Mouse (Mus musculus): ENCODE measurements around the gene Knstrn.

DNA sequence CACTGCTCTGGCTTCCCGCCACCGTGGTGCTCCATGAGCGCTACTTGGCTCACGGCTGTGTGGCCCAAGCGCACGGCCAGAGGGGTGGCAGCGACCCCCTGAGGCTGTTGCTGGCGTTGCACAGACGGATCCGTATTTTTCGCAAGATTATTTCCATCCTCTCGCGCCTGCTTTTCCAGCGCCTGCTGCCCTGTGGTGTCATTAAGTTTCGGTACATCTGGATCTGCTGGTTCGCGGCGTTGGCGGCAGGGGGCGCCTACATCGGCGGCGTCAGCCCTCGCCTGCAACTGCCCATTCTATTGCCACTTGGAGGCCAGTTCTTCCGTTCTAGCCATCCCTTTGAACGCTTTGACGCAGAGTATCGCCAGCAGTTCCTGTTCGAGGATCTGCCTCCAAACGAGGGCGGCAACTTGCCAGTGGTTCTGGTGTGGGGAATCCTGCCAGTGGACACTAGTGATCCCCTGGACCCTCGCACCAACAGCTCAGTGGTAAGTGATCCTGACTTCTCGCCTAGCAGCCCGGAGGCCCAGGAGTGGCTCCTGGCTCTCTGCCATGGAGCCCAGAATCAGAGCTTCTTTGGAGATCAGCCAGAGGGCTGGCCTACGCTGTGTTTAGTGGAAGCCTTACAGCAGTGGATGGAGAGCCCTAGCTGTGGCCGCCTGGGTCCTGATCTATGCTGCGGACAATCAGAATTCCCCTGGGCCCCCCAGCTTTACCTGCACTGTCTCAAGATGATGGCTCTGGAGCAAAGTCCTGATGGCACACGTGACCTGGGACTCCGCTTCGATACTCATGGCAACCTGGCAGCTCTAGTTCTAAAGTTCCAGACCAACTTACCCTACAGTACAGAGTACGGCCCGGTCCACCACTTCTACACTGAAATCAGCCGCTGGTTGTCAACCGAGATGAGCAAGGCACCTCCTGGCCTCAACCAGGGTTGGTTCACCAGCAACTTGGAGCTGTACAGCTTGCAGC lies 23.0 kb upstream of the Knstrn start:
- TF ChIP-seq MAX (IDR thresholded peaks at IDR 0.05; ENCODE audit: low read length) (no peak), CTCF (IDR thresholded peaks at IDR 0.05 in 2 of 3, conservative IDR thresholded peaks at IDR 0.05 in 1 of 3; ENCODE audit: control insufficient read depth in 1 of 3, insufficient read depth in 1 of 3, low read depth in 2 of 3, low read length in 3 of 3, poor library complexity in 1 of 3, severe bottlenecking in 1 of 3) (peak in 1 of 3 experiments; percentile 12; a peak in 3 of 6 replicates), POLR2A (IDR thresholded peaks at IDR 0.05; ENCODE audit: control insufficient read depth in 1 of 2, insufficient read depth in 1 of 2, low read depth in 1 of 2, low read length in 2 of 2, poor library complexity in 1 of 2) (no peak), ELF1 (IDR thresholded peaks at IDR 0.05; ENCODE audit: low read depth, low read length) (no peak), HCFC1 (IDR thresholded peaks at IDR 0.05; ENCODE audit: low read depth, low read length) (no peak), POLR2AphosphoS2 (IDR thresholded peaks at IDR 0.05; ENCODE audit: low read length) (no peak), USF2 (IDR thresholded peaks at IDR 0.05; ENCODE audit: borderline replicate concordance in 1 of 2, insufficient read depth in 1 of 2, low read depth in 1 of 2, low read length in 2 of 2) (no peak), UBTF (IDR thresholded peaks at IDR 0.05; ENCODE audit: borderline replicate concordance, insufficient read depth, low read depth, low read length) (no peak), MYB (IDR thresholded peaks at IDR 0.05; ENCODE audit: low read depth, low read length) (no peak), TBP (IDR thresholded peaks at IDR 0.05; ENCODE audit: low read depth, low read length) (no peak), MAFK (IDR thresholded peaks at IDR 0.05; ENCODE audit: borderline replicate concordance, low read depth, low read length) (no peak)

All from MEL (cell line).